Mouse (Mus musculus) liver, embryonic 13.5 days (tissue): ENCODE measurements at regions not wholly inside any gene's neighbourhood (a gene's known extent, or its start where the extent isn't known, plus 50 kb on each side); places are given as distances from the start of the nearest gene placed in this dataset.

Experiments used
- ATAC-seq: fragments of 200-750 bp; cut with Nextera tagmentation; 2 replicates; pipeline ENCODE4 v1.8.0; 2017; ENCODE audit warnings: low read depth, mild to moderate bottlenecking, moderate number of reproducible peaks, moderate library complexity
- DNase-seq: peaks from one replicate; pipeline ENCODE4 v3.0.0; 2022
- H3K27ac ChIP-seq: fragments of 300-500 bp; sonication (generic); 2 replicates; pipeline ENCODE4 v1.5.1; 2015; ENCODE audit warnings: moderate library complexity, mild to moderate bottlenecking, inconsistent platforms
- H3K27me3 ChIP-seq: fragments of 300-500 bp; sonication (generic); 2 replicates; pipeline ENCODE4 v1.6.1; 2015; ENCODE audit warnings: mild to moderate bottlenecking, inconsistent platforms
- H3K36me3 ChIP-seq: fragments of 300-500 bp; sonication (generic); 2 replicates; pipeline ENCODE4 v1.6.1; 2015; ENCODE audit warnings: mild to moderate bottlenecking, inconsistent platforms
- H3K4me1 ChIP-seq: fragments of 300-500 bp; sonication (generic); replicated peaks from 2 replicates; pipeline ENCODE4 v1.6.1; 2015; ENCODE audit warnings: inconsistent platforms
- H3K4me2 ChIP-seq: fragments of 300-500 bp; sonication (generic); 2 replicates; pipeline ENCODE4 v1.6.1; 2015; ENCODE audit warnings: inconsistent platforms, mild to moderate bottlenecking, moderate library complexity
- H3K4me3 ChIP-seq: fragments of 300-500 bp; sonication (generic); replicated peaks from 2 replicates; pipeline ENCODE4 v1.5.1; 2015; ENCODE audit warnings: mild to moderate bottlenecking, inconsistent platforms
- H3K9ac ChIP-seq: fragments of 300-500 bp; sonication (generic); 2 replicates; pipeline ENCODE4 v1.6.1; 2015; ENCODE audit warnings: mild to moderate bottlenecking, inconsistent platforms
- H3K9me3 ChIP-seq: fragments of 300-500 bp; sonication (generic); replicated peaks from 2 replicates; pipeline ENCODE4 v1.6.1; 2016; ENCODE audit warnings: inconsistent platforms
- WGBS: fragments of 180-500 bp; shearing (Covaris S2); methylation state at CpG from one replicate; pipeline ENCODE4 v1.1.7; 2015; ENCODE audit not compliant: insufficient replicate concordance; 5-methylcytosine and 5-hydroxymethylcytosine counted together

GRCm38 (mm10) chr2:92752794-92753193, 153.3 kb downstream of the Chst1 start:
- Histone ChIP-seq H3K9me3 (no peaks in the 10 kb centered on the region), H3K4me3 (no peak overlapping the region), H3K36me3 (no peaks in the 10 kb centered on the region), H3K4me2 (no peak overlapping the region), H3K27ac (no peak overlapping the region), H3K27me3 (no peaks in the 10 kb centered on the region), H3K4me1 (0 out of 2 replicates have a peak, but pooled peaks cover 5% of the 10 kb centered on the region), H3K9ac (no peak overlapping the region)
- ATAC-seq (no peak), DNase-seq (no peak)
- 47% methylated on average over 8 of the region's 8 CpGs for WGBS

GRCm38 (mm10) chr2:92754505-92755280, 155.2 kb downstream of the Chst1 start:
- no peak overlapping the region for H3K27ac ChIP-seq
- H3K9ac ChIP-seq, result no peak overlapping the region
- H3K9me3 ChIP-seq, result no peaks in the 10 kb centered on the region
- no peaks in the 10 kb centered on the region for H3K27me3 ChIP-seq
- H3K4me1 ChIP-seq, result 0 out of 2 replicates have a peak, but pooled peaks cover 5% of the 10 kb centered on the region
- WGBS, result 72% methylated on average over 10 of the region's 10 CpGs
- no peaks in the 10 kb centered on the region for H3K36me3 ChIP-seq
- no peak for ATAC-seq
- no peak overlapping the region for H3K4me2 ChIP-seq
- no peak overlapping the region for H3K4me3 ChIP-seq
- no peak for DNase-seq

DNA sequence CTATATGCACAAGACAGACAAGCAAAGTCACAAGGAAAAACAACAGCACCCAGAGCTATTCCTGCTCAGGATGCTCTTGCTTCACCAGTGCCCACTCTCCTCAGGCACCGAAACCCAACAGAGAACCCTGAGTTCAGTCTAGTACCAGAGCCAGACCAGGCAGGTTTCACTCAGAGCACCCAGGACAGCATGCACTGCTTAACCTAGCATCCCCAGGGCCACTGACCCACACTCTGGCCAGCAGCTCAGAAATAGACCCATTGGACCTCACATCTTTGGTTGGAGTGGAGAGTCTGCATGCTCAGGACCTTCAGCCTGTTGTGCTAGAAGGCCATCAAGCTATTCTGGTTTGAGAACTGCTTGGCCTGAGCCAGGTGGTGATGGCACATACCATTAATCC, 157.0 kb downstream of the Chst1 start:
- 0 out of 2 replicates have a peak, but pooled peaks cover 5% of the 10 kb centered on the region for H3K4me1 ChIP-seq
- H3K4me3 ChIP-seq, result no peak overlapping the region
- H3K9ac ChIP-seq, result no peak overlapping the region
- WGBS, result 90% methylated on average over 1 of the region's 1 CpGs
- ATAC-seq, result no peak
- no peak overlapping the region for H3K4me2 ChIP-seq
- no peaks in the 10 kb centered on the region for H3K27me3 ChIP-seq
- H3K9me3 ChIP-seq, result no peaks in the 10 kb centered on the region
- no peak for DNase-seq
- H3K27ac ChIP-seq, result no peak overlapping the region
- H3K36me3 ChIP-seq, result no peaks in the 10 kb centered on the region

DNA sequence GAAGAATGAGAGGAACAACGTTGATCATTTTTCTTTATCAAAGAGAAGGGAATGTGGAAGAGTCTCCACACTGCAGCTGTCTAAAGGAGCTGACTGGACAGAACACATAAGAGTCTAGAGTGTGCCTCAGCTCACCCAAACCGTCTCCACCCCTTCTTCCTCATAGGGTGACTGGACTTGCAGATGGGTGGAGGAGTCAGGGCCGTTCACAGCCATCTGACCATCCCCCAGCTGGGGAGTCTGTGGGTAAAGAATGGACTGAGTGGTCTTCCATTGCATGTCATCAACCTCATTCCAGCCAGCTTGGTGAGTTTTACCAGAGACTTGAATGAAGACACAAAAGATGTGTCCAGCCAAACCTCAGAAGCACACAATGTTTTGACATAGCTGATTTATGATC, 156.1 kb upstream of the Syt13 start:
- H3K4me3 ChIP-seq, result no peak overlapping the region
- no peak overlapping the region for H3K27ac ChIP-seq
- no peaks in the 10 kb centered on the region for H3K36me3 ChIP-seq
- H3K4me1 ChIP-seq, result no peaks in the 10 kb centered on the region
- ATAC-seq (no peak), DNase-seq (no peak)
- 30% methylated on average over 3 of the region's 3 CpGs for WGBS
- H3K9me3 ChIP-seq, result no peaks in the 10 kb centered on the region
- H3K27me3 ChIP-seq, result no peaks in the 10 kb centered on the region
- H3K4me2 ChIP-seq, result no peak overlapping the region
- no peak overlapping the region for H3K9ac ChIP-seq

GRCm38 (mm10) chr2:92763881-92764635, 150.8 kb upstream of the Syt13 start:
- Histone ChIP-seq H3K27me3 (no peaks in the 10 kb centered on the region), H3K9ac (no peak overlapping the region), H3K36me3 (no peaks in the 10 kb centered on the region), H3K27ac (no peak overlapping the region), H3K4me3 (no peak overlapping the region), H3K9me3 (no peaks in the 10 kb centered on the region), H3K4me2 (no peak overlapping the region), H3K4me1 (no peaks in the 10 kb centered on the region)
- DNase-seq (no peak), ATAC-seq (no peak)
- 50% methylated on average over 1 of the region's 1 CpGs for WGBS

- no peaks in the 10 kb centered on the region for H3K9me3 ChIP-seq
- 55% methylated on average over 5 of the region's 5 CpGs for WGBS
- no peak overlapping the region for H3K9ac ChIP-seq
- no peak overlapping the region for H3K4me3 ChIP-seq
- no peak overlapping the region for H3K27ac ChIP-seq
- no peak overlapping the region for H3K4me2 ChIP-seq
- ATAC-seq, result no peak
- H3K4me1 ChIP-seq, result no peaks in the 10 kb centered on the region
- DNase-seq, result no peak
- no peaks in the 10 kb centered on the region for H3K36me3 ChIP-seq
- H3K27me3 ChIP-seq, result no peaks in the 10 kb centered on the region
Measured at GRCm38 (mm10) chr2:92767476-92768005, 147.4 kb upstream of the Syt13 start.

DNA sequence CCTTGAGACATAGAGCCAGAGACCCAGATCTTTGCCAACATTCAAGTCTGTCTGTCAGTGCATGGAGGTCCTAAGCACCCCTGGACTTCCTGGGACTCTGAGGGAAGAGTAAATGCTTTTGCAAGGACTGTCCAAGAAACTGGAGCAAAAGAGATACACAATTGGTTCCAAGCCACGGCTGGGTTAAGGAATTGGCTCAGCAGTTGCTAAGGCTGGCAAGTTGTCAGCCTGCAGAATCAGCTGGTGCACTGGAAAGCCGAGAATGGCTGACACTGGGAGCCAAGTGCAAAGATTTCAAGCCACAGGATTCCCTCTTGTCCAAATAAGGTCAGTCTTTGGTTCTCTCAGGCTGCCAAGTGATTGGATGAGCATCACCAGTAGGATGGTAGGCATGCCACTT, 146.8 kb upstream of the Syt13 start:
- H3K4me2 ChIP-seq, result no peak overlapping the region
- no peak overlapping the region for H3K4me3 ChIP-seq
- ATAC-seq (no peak), DNase-seq (no peak)
- 43% methylated on average over 2 of the region's 2 CpGs for WGBS
- H3K27me3 ChIP-seq, result no peaks in the 10 kb centered on the region
- H3K36me3 ChIP-seq, result no peaks in the 10 kb centered on the region
- H3K27ac ChIP-seq, result no peak overlapping the region
- no peaks in the 10 kb centered on the region for H3K9me3 ChIP-seq
- H3K9ac ChIP-seq, result no peak overlapping the region
- H3K4me1 ChIP-seq, result no peaks in the 10 kb centered on the region

DNA sequence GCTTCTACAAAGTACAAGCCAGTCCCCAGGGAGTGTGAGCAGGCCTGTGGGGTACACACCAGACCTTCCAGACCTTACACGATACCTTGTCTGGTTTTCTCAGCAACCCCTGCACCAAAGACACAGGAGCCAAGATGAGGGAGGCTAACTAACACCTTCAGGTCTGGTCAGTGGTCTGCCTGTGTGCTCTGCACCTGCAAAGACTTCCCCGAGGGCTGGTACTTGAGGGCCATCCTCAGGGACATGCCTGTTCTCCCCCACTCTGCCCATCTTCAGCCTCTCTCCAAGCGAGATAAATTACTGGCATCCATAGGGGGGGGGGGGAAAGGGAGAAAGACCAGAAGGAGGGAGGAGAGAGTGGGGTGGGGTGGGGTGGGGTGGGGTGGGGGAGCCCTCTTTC, 145.8 kb upstream of the Syt13 start:
- no peaks in the 10 kb centered on the region for H3K27me3 ChIP-seq
- WGBS, result 39% methylated on average over 3 of the region's 3 CpGs
- H3K36me3 ChIP-seq, result no peaks in the 10 kb centered on the region
- no peaks in the 10 kb centered on the region for H3K4me1 ChIP-seq
- ATAC-seq (no peak), DNase-seq (no peak)
- no peak overlapping the region for H3K9ac ChIP-seq
- H3K4me2 ChIP-seq, result no peak overlapping the region
- H3K27ac ChIP-seq, result no peak overlapping the region
- no peak overlapping the region for H3K4me3 ChIP-seq
- no peaks in the 10 kb centered on the region for H3K9me3 ChIP-seq

DNA sequence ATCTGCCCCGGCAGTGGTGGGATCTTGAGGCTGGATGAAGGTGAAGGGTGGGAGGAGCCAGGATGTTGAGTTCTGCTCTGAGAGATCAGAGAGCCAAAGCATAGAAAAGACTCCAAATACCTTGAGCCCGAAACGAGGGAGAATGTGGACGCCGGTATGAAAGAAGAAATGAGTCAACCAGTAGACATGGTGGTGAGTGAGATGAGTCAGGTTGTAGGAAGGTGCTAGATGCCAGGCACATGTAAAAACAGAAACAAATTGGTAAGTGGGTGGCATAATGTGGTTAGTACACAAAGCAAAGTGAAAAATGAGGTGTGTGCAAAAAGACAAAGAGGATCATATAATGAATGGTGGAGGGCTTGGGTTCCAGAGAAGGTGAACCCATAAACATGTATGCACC, 144.8 kb upstream of the Syt13 start:
- no peak overlapping the region for H3K27ac ChIP-seq
- H3K4me1 ChIP-seq, result no peaks in the 10 kb centered on the region
- H3K27me3 ChIP-seq, result no peaks in the 10 kb centered on the region
- no peak overlapping the region for H3K4me3 ChIP-seq
- no peak for DNase-seq
- no peaks in the 10 kb centered on the region for H3K9me3 ChIP-seq
- no peak overlapping the region for H3K4me2 ChIP-seq
- no peaks in the 10 kb centered on the region for H3K36me3 ChIP-seq
- 70% methylated on average over 5 of the region's 5 CpGs for WGBS
- no peak for ATAC-seq
- no peak overlapping the region for H3K9ac ChIP-seq

DNA sequence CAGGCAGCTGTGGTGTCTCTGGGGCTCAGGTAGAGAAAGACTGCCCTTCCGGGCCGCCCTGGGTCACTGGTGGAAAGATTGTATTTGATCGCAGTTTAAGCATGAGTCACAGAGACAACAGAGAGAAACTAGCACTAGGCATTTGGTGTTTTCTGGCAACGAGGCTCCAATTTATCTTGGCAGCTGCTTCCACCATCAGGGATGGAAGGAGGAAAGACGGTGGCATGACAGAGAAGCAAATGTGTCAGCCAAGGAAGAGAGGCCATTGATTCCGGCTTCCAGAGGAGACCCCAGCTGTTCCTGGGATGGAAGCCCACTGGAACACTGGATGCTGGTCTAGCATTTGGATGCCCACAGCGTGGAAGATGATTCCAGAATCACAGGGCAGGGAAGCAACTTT, 142.3 kb upstream of the Syt13 start:
- DNase-seq (no peak), ATAC-seq (no peak)
- Histone ChIP-seq H3K4me1 (no peaks in the 10 kb centered on the region), H3K27me3 (no peaks in the 10 kb centered on the region), H3K4me2 (no peak overlapping the region), H3K4me3 (no peak overlapping the region), H3K9ac (no peak overlapping the region), H3K36me3 (no peaks in the 10 kb centered on the region), H3K9me3 (no peaks in the 10 kb centered on the region), H3K27ac (no peak overlapping the region)
- WGBS, result 58% methylated on average over 7 of the region's 7 CpGs

DNA sequence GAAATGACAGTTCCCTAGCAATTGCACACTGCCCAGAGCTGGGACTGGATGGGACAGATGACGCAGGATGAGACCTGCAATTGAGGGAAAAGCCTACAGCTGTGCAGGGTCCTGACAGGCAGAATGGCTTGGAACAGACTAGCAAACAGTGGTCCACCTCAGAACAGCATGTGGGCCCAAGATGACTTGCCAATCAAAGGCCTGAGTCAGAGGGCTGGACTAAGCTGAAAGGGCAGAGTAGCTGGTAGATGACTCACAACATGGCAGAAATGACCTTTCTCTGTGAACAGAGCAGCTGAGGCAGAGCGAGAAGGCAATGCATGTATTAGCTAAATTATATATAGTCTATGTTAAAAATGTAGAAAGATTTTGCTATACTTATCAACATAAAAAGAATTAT, 138.4 kb upstream of the Syt13 start:
- Histone ChIP-seq H3K9me3 (no peaks in the 10 kb centered on the region), H3K4me2 (no peak overlapping the region), H3K27ac (no peak overlapping the region), H3K4me1 (no peaks in the 10 kb centered on the region), H3K36me3 (no peaks in the 10 kb centered on the region), H3K9ac (no peak overlapping the region), H3K27me3 (no peaks in the 10 kb centered on the region), H3K4me3 (no peak overlapping the region)
- DNase-seq, result no peak
- no peak for ATAC-seq
- 58% methylated on average over 2 of the region's 2 CpGs for WGBS
